Mouse (Mus musculus) liver, adult 2 months (tissue): ENCODE results near the gene Phip.

Experiments used
- CTCF ChIP-seq: fragments of 200-500 bp; IDR thresholded peaks from 2 replicates; pipeline ENCODE4 v1.5.1; 2011; ENCODE audit warnings: low read depth, low read length, control low read depth
- POLR2A ChIP-seq: fragments of 200-500 bp; IDR thresholded peaks from 2 replicates; pipeline ENCODE4 v1.6.1; 2011; ENCODE audit warnings: low read length, control low read depth; ENCODE audit not compliant: insufficient read depth; ENCODE audit errors: extremely low read depth

GRCm38 (mm10) chr9:82831891-82832290, 143.4 kb downstream of the Phip start:
- no peak for TF ChIP-seq POLR2A
- no peak for TF ChIP-seq CTCF
